Mouse (Mus musculus): ENCODE results near the gene Nrros.
A peak's percentile ranks its signal among the peaks of the same experiment; 100 is the strongest.
"Not testable (repeated sequence)": the region's sequence is repeated elsewhere in the genome, so short reads cannot be mapped to it uniquely, and the experiment has no call there.

Gene Nrros

GRCm38 (mm10) chr16:32114968-32115695 lies 50.3 kb downstream of the Nrros start:
- DNase-seq (ENCODE audit: low spot score in 2 of 2): peak; percentile 52 to 54

GRCm38 (mm10) chr16:32114406-32114805 lies 51.0 kb downstream of the Nrros start:
- DNase-seq (ENCODE audit: low spot score in 2 of 2): no peak

- DNase-seq (ENCODE audit: low spot score in 2 of 2): peak; percentile 46 to 51
These were observed 51.7 kb downstream of the Nrros start for GRCm38 (mm10) chr16:32113541-32114218.

- DNase-seq (ENCODE audit: low spot score in 2 of 2): no peak
These were observed 54.3 kb downstream of the Nrros start for GRCm38 (mm10) chr16:32110951-32111699.

GRCm38 (mm10) chr16:32108578-32108977 lies 56.8 kb downstream of the Nrros start:
- DNase-seq (ENCODE audit: low spot score in 2 of 2): no peak

GRCm38 (mm10) chr16:32108170-32108569 lies 57.2 kb downstream of the Nrros start:
- no peak for DNase-seq (ENCODE audit: low spot score in 2 of 2)

GRCm38 (mm10) chr16:32107342-32108045 lies 57.9 kb downstream of the Nrros start:
- DNase-seq (ENCODE audit: low spot score in 2 of 2): no peak

- no peak for DNase-seq (ENCODE audit: low spot score in 2 of 2)
These were observed 59.7 kb downstream of the Nrros start for GRCm38 (mm10) chr16:32105698-32106097.

GRCm38 (mm10) chr16:32102295-32102694 lies 63.1 kb downstream of the Nrros start:
- no peak for DNase-seq (ENCODE audit: low spot score in 2 of 2)

- peak; percentile 84 for DNase-seq (ENCODE audit: low spot score in 2 of 2)
These were observed 65.7 kb downstream of the Nrros start, which contains the start of the genes Pigx and Cep19 for GRCm38 (mm10) chr16:32099638-32100150. Gene Pigx, minus strand, starts transcription at chr16:32099740. Gene Cep19, plus strand, starts transcription at chr16:32099800.

GRCm38 (mm10) chr16:32098897-32099637 lies 66.3 kb downstream of the Nrros start:
- DNase-seq (ENCODE audit: low spot score in 2 of 2): no peak

- not testable (repeated sequence) for DNase-seq (ENCODE audit: low spot score in 2 of 2)
These were observed 67.6 kb downstream of the Nrros start for GRCm38 (mm10) chr16:32097757-32098156.

Measured in right cerebral cortex, postnatal 36 days (tissue).